Mouse (Mus musculus): ENCODE results near the gene Zfp131. TPM values are rescaled to one million over a fixed set of nuclear protein-coding genes. Genes with fewer than 3 reads are reported as not detected.
"Not testable (repeated sequence)": the region's sequence is repeated elsewhere in the genome, so short reads cannot be mapped to it uniquely, and the experiment has no call there.

The Zfp131 gene
- 42.3 and 43.5 TPM in 2 replicates for polyA plus RNA-seq (2016; fragmentation: Nextera tagmentation; extraction: Ambion mirVana)

- 1% methylated on average over 67 of the region's 86 CpGs for WGBS
Measured at GRCm38 (mm10) chr13:119790761-119791579, at the start of gene Zfp131. Gene Zfp131 (minus strand): TSS chr13:119790889.

GRCm38 (mm10) chr13:119839982-119840381 is 49.3 kb upstream of the Zfp131 start:
- not testable (repeated sequence) for H3K4me1 ChIP-seq; H3K9ac ChIP-seq; H3K9me3 ChIP-seq (replicated peaks); H3K27me3 ChIP-seq; H3K4me2 ChIP-seq (replicated peaks); H3K36me3 ChIP-seq; H3K4me3 ChIP-seq; H3K27ac ChIP-seq; ATAC-seq (ENCODE audit: low FRiP score)
- 31% methylated on average over 6 of the region's 6 CpGs for WGBS

More at GRCm38 (mm10) chr13:119790761-119791579, at the start of gene Zfp131:
- Histone ChIP-seq H3K27me3 (no peaks in the 10 kb centered on the region), H3K27ac (peak within 1 kb of the TSS; percentile 95), H3K4me2 (replicated peaks) (peak within 1 kb of the TSS; percentile 74), H3K4me1 (peaks cover 13% of the 10 kb centered on the region), H3K36me3 (peaks cover 16% of the 10 kb centered on the region), H3K9ac (peak within 1 kb of the TSS; percentile 95), H3K9me3 (replicated peaks) (no peaks in the 10 kb centered on the region), H3K4me3 (peak within 1 kb of the TSS; percentile 90)
- ATAC-seq (ENCODE audit: low FRiP score) = peak; percentile 97

GRCm38 (mm10) chr13:119837719-119838337 is 47.1 kb upstream of the Zfp131 start:
- 8% methylated on average over 14 of the region's 23 CpGs for WGBS
- not testable (repeated sequence) for H3K36me3 ChIP-seq; H3K27ac ChIP-seq; H3K27me3 ChIP-seq; H3K9ac ChIP-seq; H3K4me1 ChIP-seq; H3K4me3 ChIP-seq; H3K9me3 ChIP-seq (replicated peaks)
- peak; percentile 47; the same call in 1 of the 2 replicates for ATAC-seq (ENCODE audit: low FRiP score)
- H3K4me2 ChIP-seq (replicated peaks) = 0 out of 2 replicates have a peak overlapping the region, but pooled peaks have one; percentile 21

- Histone ChIP-seq H3K4me2 (replicated peaks) (peak overlapping the region; percentile 43), H3K4me3 (peak overlapping the region; percentile 21)
- not testable (repeated sequence) for H3K4me1 ChIP-seq; H3K36me3 ChIP-seq; H3K9ac ChIP-seq; H3K27me3 ChIP-seq; H3K27ac ChIP-seq; H3K9me3 ChIP-seq (replicated peaks)
- 12% methylated on average over 23 of the region's 23 CpGs for WGBS
- peak; percentile 88 for ATAC-seq (ENCODE audit: low FRiP score)
Measured at GRCm38 (mm10) chr13:119836324-119836811, 45.7 kb upstream of the Zfp131 start.

GRCm38 (mm10) chr13:119835320-119836056 is 44.8 kb upstream of the Zfp131 start, which contains the start of gene D13Ertd608e:
Gene D13Ertd608e (plus strand): TSS chr13:119836006.
- peak within 1 kb of the TSS; percentile 21 for H3K4me3 ChIP-seq

GRCm38 (mm10) chr13:119830116-119830515 is 39.4 kb upstream of the Zfp131 start, which contains the start of gene AF067063:
Gene AF067063 (minus strand): TSS chr13:119830216.
- not testable (repeated sequence) for H3K9me3 ChIP-seq (replicated peaks); H3K4me2 ChIP-seq (replicated peaks); H3K4me1 ChIP-seq; ATAC-seq (ENCODE audit: low FRiP score); H3K9ac ChIP-seq; H3K36me3 ChIP-seq; H3K27me3 ChIP-seq; H3K4me3 ChIP-seq; H3K27ac ChIP-seq

More at GRCm38 (mm10) chr13:119835320-119836056, 44.8 kb upstream of the Zfp131 start, which contains the start of gene D13Ertd608e:
- peak within 1 kb of the TSS; percentile 43 for H3K4me2 ChIP-seq (replicated peaks)
- peak; percentile 56 for ATAC-seq (ENCODE audit: low FRiP score)
- H3K27ac ChIP-seq; H3K27me3 ChIP-seq; H3K36me3 ChIP-seq; H3K9me3 ChIP-seq (replicated peaks); H3K9ac ChIP-seq; H3K4me1 ChIP-seq: not testable (repeated sequence)
- 14% methylated on average over 18 of the region's 25 CpGs for WGBS

GRCm38 (mm10) chr13:119817579-119818206 is 27.0 kb upstream of the Zfp131 start:
- no peak for ATAC-seq (ENCODE audit: low FRiP score)
- Histone ChIP-seq H3K36me3 (no peaks in the 10 kb centered on the region), H3K9me3 (replicated peaks) (no peaks in the 10 kb centered on the region), H3K9ac (no peak overlapping the region), H3K27me3 (no peaks in the 10 kb centered on the region), H3K4me1 (0 out of 2 replicates have a peak, but pooled peaks cover 4% of the 10 kb centered on the region), H3K27ac (no peak overlapping the region), H3K4me3 (no peak overlapping the region), H3K4me2 (replicated peaks) (no peak overlapping the region)
- WGBS = 15% methylated on average over 2 of the region's 2 CpGs

GRCm38 (mm10) chr13:119816798-119817197 is 26.1 kb upstream of the Zfp131 start:
- Histone ChIP-seq H3K27ac (no peak overlapping the region), H3K4me1 (0 out of 2 replicates have a peak, but pooled peaks cover 4% of the 10 kb centered on the region), H3K36me3 (no peaks in the 10 kb centered on the region), H3K9me3 (replicated peaks) (no peaks in the 10 kb centered on the region), H3K4me3 (no peak overlapping the region), H3K27me3 (no peaks in the 10 kb centered on the region), H3K9ac (no peak overlapping the region), H3K4me2 (replicated peaks) (no peak overlapping the region)
- ATAC-seq (ENCODE audit: low FRiP score) = no peak
- 57% methylated on average over 8 of the region's 8 CpGs for WGBS

GRCm38 (mm10) chr13:119810031-119810430 is 19.3 kb upstream of the Zfp131 start:
- Histone ChIP-seq H3K27ac (no peak overlapping the region), H3K9ac (no peak overlapping the region), H3K27me3 (no peaks in the 10 kb centered on the region), H3K4me3 (no peak overlapping the region), H3K4me2 (replicated peaks) (no peak overlapping the region), H3K4me1 (no peaks in the 10 kb centered on the region), H3K9me3 (replicated peaks) (no peaks in the 10 kb centered on the region), H3K36me3 (no peaks in the 10 kb centered on the region)
- no peak for ATAC-seq (ENCODE audit: low FRiP score)
- WGBS = 86% methylated on average over 8 of the region's 9 CpGs

GRCm38 (mm10) chr13:119808937-119809336 is 18.2 kb upstream of the Zfp131 start:
- H3K4me2 ChIP-seq (replicated peaks) = no peak overlapping the region
- H3K9ac ChIP-seq = no peak overlapping the region
- no peaks in the 10 kb centered on the region for H3K36me3 ChIP-seq
- no peak overlapping the region for H3K27ac ChIP-seq
- WGBS = 81% methylated on average over 2 of the region's 2 CpGs
- no peaks in the 10 kb centered on the region for H3K27me3 ChIP-seq
- H3K4me1 ChIP-seq = no peaks in the 10 kb centered on the region
- ATAC-seq (ENCODE audit: low FRiP score) = no peak
- H3K9me3 ChIP-seq (replicated peaks) = no peaks in the 10 kb centered on the region
- H3K4me3 ChIP-seq = no peak overlapping the region

- Histone ChIP-seq H3K27me3 (no peaks in the 10 kb centered on the region), H3K4me1 (no peaks in the 10 kb centered on the region), H3K9me3 (replicated peaks) (no peaks in the 10 kb centered on the region), H3K9ac (no peak overlapping the region), H3K4me3 (no peak overlapping the region), H3K4me2 (replicated peaks) (no peak overlapping the region), H3K27ac (no peak overlapping the region), H3K36me3 (no peaks in the 10 kb centered on the region)
- 73% methylated on average over 4 of the region's 4 CpGs for WGBS
- no peak for ATAC-seq (ENCODE audit: low FRiP score)
Measured at GRCm38 (mm10) chr13:119797656-119798055, 7.0 kb upstream of the Zfp131 start.

All from hindbrain, embryonic 12.5 days (tissue).